Mouse (Mus musculus): Measurements from ENCODE around the gene P2ry6. TPM values are rescaled to one million over a fixed set of nuclear protein-coding genes. Genes with fewer than 3 reads are reported as not detected.

P2ry6 gene
- polyA plus RNA-seq, 1 experiment from 2014 or later: 4.3 TPM

- peaks cover 22% of the 10 kb centered on the region for H3K36me3 ChIP-seq (ENCODE audit: control insufficient read depth, insufficient read depth, low read length)
- H3K9me3 ChIP-seq (ENCODE audit: control insufficient read depth, low read length): no peaks in the 10 kb centered on the region
- H3K27me3 ChIP-seq (ENCODE audit: control insufficient read depth, insufficient read depth, low read length): no peaks in the 10 kb centered on the region
- H3K4me1 ChIP-seq (ENCODE audit: control insufficient read depth in 2 of 2, insufficient read depth in 2 of 2, low read length in 2 of 2): peaks cover 51 to 72% of the 10 kb centered on the region in 2 experiments
- H3K27ac ChIP-seq (replicated peaks in 1 of 2; ENCODE audit: control insufficient read depth in 1 of 2, insufficient read depth in 1 of 2, low read depth in 2 of 2, low read length in 2 of 2): 0 out of 4 replicates have a peak overlapping the region, but pooled peaks of 1 of the 2 experiments have one; percentile 20
- no peak overlapping the region for H3K9ac ChIP-seq (ENCODE audit: low read length)
- WGBS: 44% methylated on average over 6 of the region's 6 CpGs
- ATAC-seq (ENCODE audit: insufficient number of reproducible peaks, insufficient read depth, low FRiP score, low read depth): no peak
- no peak overlapping the region for H3K4me3 ChIP-seq (ENCODE audit: control insufficient read depth in 1 of 2, insufficient read depth in 1 of 2, low read depth in 1 of 2, low read length in 2 of 2)
- no peak overlapping the region for H3K4me2 ChIP-seq (ENCODE audit: low read length)
These were observed 57.9 kb downstream of the P2ry6 start for GRCm38 (mm10) chr7:100916526-100916925.

- H3K4me1 ChIP-seq (ENCODE audit: control insufficient read depth in 2 of 2, insufficient read depth in 2 of 2, low read length in 2 of 2): peaks cover 59 to 79% of the 10 kb centered on the region in 2 experiments
- 0 out of 2 replicates have a peak overlapping the region, but pooled peaks have one; percentile 17 for H3K9ac ChIP-seq (ENCODE audit: low read length)
- H3K4me3 ChIP-seq (ENCODE audit: control insufficient read depth in 1 of 2, insufficient read depth in 1 of 2, low read depth in 1 of 2, low read length in 2 of 2): no peak overlapping the region
- 69% methylated on average over 5 of the region's 5 CpGs for WGBS
- ATAC-seq (ENCODE audit: insufficient number of reproducible peaks, insufficient read depth, low FRiP score, low read depth): no peak
- H3K36me3 ChIP-seq (ENCODE audit: control insufficient read depth, insufficient read depth, low read length): peaks cover 14% of the 10 kb centered on the region
- H3K9me3 ChIP-seq (ENCODE audit: control insufficient read depth, low read length): no peaks in the 10 kb centered on the region
- H3K4me2 ChIP-seq (ENCODE audit: low read length): no peak overlapping the region
- H3K27me3 ChIP-seq (ENCODE audit: control insufficient read depth, insufficient read depth, low read length): no peaks in the 10 kb centered on the region
- H3K27ac ChIP-seq (replicated peaks in 1 of 2; ENCODE audit: control insufficient read depth in 1 of 2, insufficient read depth in 1 of 2, low read depth in 2 of 2, low read length in 2 of 2): no peak overlapping the region
These were observed 59.2 kb downstream of the P2ry6 start for GRCm38 (mm10) chr7:100915204-100915603.

GRCm38 (mm10) chr7:100911791-100912190 lies 62.7 kb downstream of the P2ry6 start:
- peaks cover 40 to 72% of the 10 kb centered on the region in 2 experiments for H3K4me1 ChIP-seq (ENCODE audit: control insufficient read depth in 2 of 2, insufficient read depth in 2 of 2, low read length in 2 of 2)
- WGBS: 17% methylated on average over 9 of the region's 9 CpGs

GRCm38 (mm10) chr7:100911246-100911770 lies 63.1 kb downstream of the P2ry6 start:
- Histone ChIP-seq H3K27me3 (ENCODE audit: control insufficient read depth, insufficient read depth, low read length) (no peaks in the 10 kb centered on the region), H3K9ac (ENCODE audit: low read length) (peak overlapping the region; percentile 21; the same call in 1 of the 2 replicates), H3K36me3 (ENCODE audit: control insufficient read depth, insufficient read depth, low read length) (peaks cover 11% of the 10 kb centered on the region), H3K4me3 (ENCODE audit: control insufficient read depth in 1 of 2, insufficient read depth in 1 of 2, low read depth in 1 of 2, low read length in 2 of 2) (no peak overlapping the region), H3K4me1 (ENCODE audit: control insufficient read depth in 2 of 2, insufficient read depth in 2 of 2, low read length in 2 of 2) (peaks cover 37 to 67% of the 10 kb centered on the region in 2 experiments), H3K27ac (replicated peaks in 1 of 2; ENCODE audit: control insufficient read depth in 1 of 2, insufficient read depth in 1 of 2, low read depth in 2 of 2, low read length in 2 of 2) (peak overlapping the region; percentile 36 to 49), H3K4me2 (ENCODE audit: low read length) (peak overlapping the region; percentile 17; the same call in 1 of the 2 replicates), H3K9me3 (ENCODE audit: control insufficient read depth, low read length) (no peaks in the 10 kb centered on the region)
- ATAC-seq (ENCODE audit: insufficient number of reproducible peaks, insufficient read depth, low FRiP score, low read depth): no peak
- WGBS: 21% methylated on average over 2 of the region's 2 CpGs

More at GRCm38 (mm10) chr7:100911791-100912190, 62.7 kb downstream of the P2ry6 start:
- ATAC-seq (ENCODE audit: insufficient number of reproducible peaks, insufficient read depth, low FRiP score, low read depth): peak; percentile 20; the same call in 1 of the 2 replicates
- Histone ChIP-seq H3K9me3 (ENCODE audit: control insufficient read depth, low read length) (no peaks in the 10 kb centered on the region), H3K4me3 (ENCODE audit: control insufficient read depth in 1 of 2, insufficient read depth in 1 of 2, low read depth in 1 of 2, low read length in 2 of 2) (no peak overlapping the region), H3K27me3 (ENCODE audit: control insufficient read depth, insufficient read depth, low read length) (no peaks in the 10 kb centered on the region), H3K36me3 (ENCODE audit: control insufficient read depth, insufficient read depth, low read length) (peaks cover 16% of the 10 kb centered on the region), H3K27ac (replicated peaks in 1 of 2; ENCODE audit: control insufficient read depth in 1 of 2, insufficient read depth in 1 of 2, low read depth in 2 of 2, low read length in 2 of 2) (peak overlapping the region; percentile 36 to 49), H3K4me2 (ENCODE audit: low read length) (peak overlapping the region; percentile 31), H3K9ac (ENCODE audit: low read length) (0 out of 2 replicates have a peak overlapping the region, but pooled peaks have one; percentile 31)

- H3K4me2 ChIP-seq (ENCODE audit: low read length): no peak overlapping the region
- no peaks in the 10 kb centered on the region for H3K9me3 ChIP-seq (ENCODE audit: control insufficient read depth, low read length)
- WGBS: 46% methylated on average over 8 of the region's 8 CpGs
- peaks cover 36 to 58% of the 10 kb centered on the region in 2 experiments for H3K4me1 ChIP-seq (ENCODE audit: control insufficient read depth in 2 of 2, insufficient read depth in 2 of 2, low read length in 2 of 2)
- no peak overlapping the region for H3K4me3 ChIP-seq (ENCODE audit: control insufficient read depth in 1 of 2, insufficient read depth in 1 of 2, low read depth in 1 of 2, low read length in 2 of 2)
- H3K9ac ChIP-seq (ENCODE audit: low read length): 0 out of 2 replicates have a peak overlapping the region, but pooled peaks have one; percentile 27
- no peak for ATAC-seq (ENCODE audit: insufficient number of reproducible peaks, insufficient read depth, low FRiP score, low read depth)
- H3K27me3 ChIP-seq (ENCODE audit: control insufficient read depth, insufficient read depth, low read length): no peaks in the 10 kb centered on the region
- peaks cover 13% of the 10 kb centered on the region; the same call in 1 of the 2 replicates for H3K36me3 ChIP-seq (ENCODE audit: control insufficient read depth, insufficient read depth, low read length)
- H3K27ac ChIP-seq (replicated peaks in 1 of 2; ENCODE audit: control insufficient read depth in 1 of 2, insufficient read depth in 1 of 2, low read depth in 2 of 2, low read length in 2 of 2): no peak overlapping the region
These were observed 65.9 kb downstream of the P2ry6 start for GRCm38 (mm10) chr7:100908567-100908966.

- WGBS: 80% methylated on average over 8 of the region's 8 CpGs
- Histone ChIP-seq H3K4me1 (ENCODE audit: control insufficient read depth in 2 of 2, insufficient read depth in 2 of 2, low read length in 2 of 2) (peaks cover 33 to 58% of the 10 kb centered on the region in 2 experiments), H3K4me2 (ENCODE audit: low read length) (no peak overlapping the region), H3K36me3 (ENCODE audit: control insufficient read depth, insufficient read depth, low read length) (peaks cover 13% of the 10 kb centered on the region; the same call in 1 of the 2 replicates), H3K27me3 (ENCODE audit: control insufficient read depth, insufficient read depth, low read length) (no peaks in the 10 kb centered on the region), H3K9me3 (ENCODE audit: control insufficient read depth, low read length) (no peaks in the 10 kb centered on the region), H3K4me3 (ENCODE audit: control insufficient read depth in 1 of 2, insufficient read depth in 1 of 2, low read depth in 1 of 2, low read length in 2 of 2) (no peak overlapping the region), H3K9ac (ENCODE audit: low read length) (no peak overlapping the region), H3K27ac (replicated peaks in 1 of 2; ENCODE audit: control insufficient read depth in 1 of 2, insufficient read depth in 1 of 2, low read depth in 2 of 2, low read length in 2 of 2) (no peak overlapping the region; a peak in 1 of 4 replicates)
- ATAC-seq (ENCODE audit: insufficient number of reproducible peaks, insufficient read depth, low FRiP score, low read depth): 0 out of 2 replicates have a peak, but pooled peaks have one; percentile 11
These were observed 66.4 kb downstream of the P2ry6 start for GRCm38 (mm10) chr7:100908061-100908460.

GRCm38 (mm10) chr7:100907231-100907630 lies 67.2 kb downstream of the P2ry6 start:
- Histone ChIP-seq H3K27me3 (ENCODE audit: control insufficient read depth, insufficient read depth, low read length) (no peaks in the 10 kb centered on the region), H3K27ac (replicated peaks in 1 of 2; ENCODE audit: control insufficient read depth in 1 of 2, insufficient read depth in 1 of 2, low read depth in 2 of 2, low read length in 2 of 2) (peak overlapping the region; percentile 25 to 42; a peak in 2 of 4 replicates), H3K4me3 (ENCODE audit: control insufficient read depth in 1 of 2, insufficient read depth in 1 of 2, low read depth in 1 of 2, low read length in 2 of 2) (no peak overlapping the region), H3K36me3 (ENCODE audit: control insufficient read depth, insufficient read depth, low read length) (peaks cover 13% of the 10 kb centered on the region; the same call in 1 of the 2 replicates), H3K4me2 (ENCODE audit: low read length) (no peak overlapping the region), H3K9ac (ENCODE audit: low read length) (no peak overlapping the region), H3K4me1 (ENCODE audit: control insufficient read depth in 2 of 2, insufficient read depth in 2 of 2, low read length in 2 of 2) (peaks cover 30 to 52% of the 10 kb centered on the region in 2 experiments), H3K9me3 (ENCODE audit: control insufficient read depth, low read length) (no peaks in the 10 kb centered on the region)
- no peak for ATAC-seq (ENCODE audit: insufficient number of reproducible peaks, insufficient read depth, low FRiP score, low read depth)
- WGBS: 0% methylated on average over 1 of the region's 1 CpGs

All from heart, embryonic 14.5 days (tissue).